Mouse (Mus musculus): Measurements from ENCODE around the gene Eftud2. TPM values are rescaled to one million over a fixed set of nuclear protein-coding genes. Genes with fewer than 3 reads are reported as not detected.
A peak's percentile ranks its signal among the peaks of the same experiment; 100 is the strongest.

Gene Eftud2
- total and polyA plus RNA-seq, 3 experiments, result 36.0 to 62.6 (median 37.4) TPM

DNA sequence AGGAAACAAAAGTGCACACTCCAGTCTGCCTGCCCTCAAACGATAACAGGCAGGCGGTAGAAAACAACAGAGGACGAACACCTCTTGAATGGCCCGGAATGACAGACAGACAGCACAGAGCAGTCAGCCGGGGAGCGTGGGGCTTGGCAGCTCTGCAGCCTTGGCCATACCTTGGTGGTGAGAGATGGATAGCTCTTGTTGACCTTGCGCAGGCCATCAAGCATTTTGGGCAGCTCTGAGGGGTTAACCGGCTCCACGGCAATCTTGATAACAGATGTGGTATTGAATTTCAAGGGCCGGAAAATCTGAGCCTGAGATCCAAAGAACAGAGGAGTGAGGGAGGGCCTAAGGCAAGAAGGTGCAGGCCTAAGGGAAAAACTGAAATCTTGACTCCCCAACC lies 34.9 kb downstream of the Eftud2 start:
- Histone ChIP-seq H3K79me2 (replicated peaks; ENCODE audit: control insufficient read depth, insufficient read depth, low read length) (no peaks in the 10 kb centered on the region), H3K27ac (no peak overlapping the region), H3K9ac (ENCODE audit: low read depth, low read length) (no peak overlapping the region), H3K4me1 (ENCODE audit: control insufficient read depth, insufficient read depth, low read length) (no peaks in the 10 kb centered on the region), H3K27me3 (ENCODE audit: control insufficient read depth, insufficient read depth, low read length) (no peaks in the 10 kb centered on the region), H3K4me3 (no peak overlapping the region), H3K36me3 (ENCODE audit: control insufficient read depth, insufficient read depth, low read length) (no peaks in the 10 kb centered on the region)
- DNase-seq, result no peak
- TF ChIP-seq POLR2A (IDR thresholded peaks at IDR 0.05; ENCODE audit: insufficient read depth, low read depth, low read length) (no peak), EP300 (IDR thresholded peaks at IDR 0.05; ENCODE audit: insufficient read depth, low read depth, low read length) (no peak), CTCF (IDR thresholded peaks at IDR 0.05) (no peak)
- 85% methylated on average over 10 of the region's 10 CpGs for WGBS
- intact Hi-C loops (cut with DNase I), result no loop called here

DNA sequence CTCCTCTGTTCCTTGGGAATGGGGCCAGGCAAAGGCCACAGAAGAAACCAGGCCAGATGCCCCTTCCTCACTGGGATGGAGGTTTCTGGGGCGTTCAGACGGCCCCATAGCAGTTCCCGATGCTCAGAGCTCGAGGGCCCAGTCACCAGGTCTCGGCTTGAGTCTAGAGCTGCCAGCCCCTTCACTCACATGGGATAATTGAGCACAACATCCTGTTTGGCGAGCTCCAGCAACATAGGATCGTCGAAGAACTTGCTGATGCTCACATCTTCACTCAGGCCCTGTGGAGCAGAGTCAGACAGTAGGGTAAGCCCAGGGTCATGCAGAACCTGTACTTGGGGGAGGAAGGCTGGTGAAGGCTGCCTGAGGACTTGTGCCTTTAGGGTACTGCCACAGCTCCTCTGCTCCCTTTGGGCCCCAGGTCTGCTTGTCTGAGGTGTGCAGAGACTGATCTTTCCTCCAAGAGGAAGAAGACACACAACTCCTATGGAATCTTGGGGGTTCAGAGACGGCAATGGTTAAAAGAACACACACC lies 42.1 kb downstream of the Eftud2 start:
- intact Hi-C loops (cut with DNase I), result no loop called here
- H3K27ac ChIP-seq, result peak overlapping the region; percentile 56
- H3K9ac ChIP-seq (ENCODE audit: low read depth, low read length), result peak overlapping the region; percentile 16; the same call in 1 of the 2 replicates
- no peak for TF ChIP-seq CTCF (IDR thresholded peaks at IDR 0.05)
- no peak for TF ChIP-seq EP300 (IDR thresholded peaks at IDR 0.05; ENCODE audit: insufficient read depth, low read depth, low read length)
- TF ChIP-seq POLR2A (IDR thresholded peaks at IDR 0.05; ENCODE audit: insufficient read depth, low read depth, low read length), result no peak
- DNase-seq, result no peak
- 72% methylated on average over 9 of the region's 9 CpGs for WGBS
- no peaks in the 10 kb centered on the region for H3K4me1 ChIP-seq (ENCODE audit: control insufficient read depth, insufficient read depth, low read length)
- H3K27me3 ChIP-seq (ENCODE audit: control insufficient read depth, insufficient read depth, low read length), result no peaks in the 10 kb centered on the region
- no peaks in the 10 kb centered on the region for H3K36me3 ChIP-seq (ENCODE audit: control insufficient read depth, insufficient read depth, low read length)
- H3K79me2 ChIP-seq (replicated peaks; ENCODE audit: control insufficient read depth, insufficient read depth, low read length), result no peaks in the 10 kb centered on the region
- H3K4me3 ChIP-seq, result no peak overlapping the region

DNA sequence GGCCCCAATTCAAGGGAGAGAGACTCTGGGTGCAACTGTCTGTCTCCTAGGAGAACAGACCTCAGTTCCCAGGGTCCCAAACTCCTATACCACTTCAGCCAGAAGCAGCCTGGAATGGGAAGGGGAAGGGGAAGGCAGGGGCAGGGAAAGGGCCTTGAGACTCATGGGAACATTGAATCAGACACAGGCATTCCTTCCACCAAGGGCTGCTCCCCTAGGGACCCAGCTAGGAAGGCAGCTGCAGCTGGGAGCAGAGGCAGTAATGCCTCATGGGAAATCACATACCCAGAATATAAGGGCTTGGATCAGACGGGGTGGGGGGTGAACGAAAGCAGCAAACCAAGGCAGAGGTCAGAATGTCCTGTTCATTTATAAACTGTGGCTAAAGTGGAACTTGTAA lies 42.7 kb downstream of the Eftud2 start:
- Histone ChIP-seq H3K79me2 (replicated peaks; ENCODE audit: control insufficient read depth, insufficient read depth, low read length) (no peaks in the 10 kb centered on the region), H3K36me3 (ENCODE audit: control insufficient read depth, insufficient read depth, low read length) (no peaks in the 10 kb centered on the region), H3K27ac (peak overlapping the region; percentile 64), H3K4me1 (ENCODE audit: control insufficient read depth, insufficient read depth, low read length) (no peaks in the 10 kb centered on the region), H3K4me3 (no peak overlapping the region), H3K9ac (ENCODE audit: low read depth, low read length) (no peak overlapping the region), H3K27me3 (ENCODE audit: control insufficient read depth, insufficient read depth, low read length) (no peaks in the 10 kb centered on the region)
- 77% methylated on average over 2 of the region's 2 CpGs for WGBS
- TF ChIP-seq EP300 (IDR thresholded peaks at IDR 0.05; ENCODE audit: insufficient read depth, low read depth, low read length) (0 out of 2 replicates have a peak, but pooled peaks have one; percentile 44), CTCF (IDR thresholded peaks at IDR 0.05) (peak; percentile 22), POLR2A (IDR thresholded peaks at IDR 0.05; ENCODE audit: insufficient read depth, low read depth, low read length) (0 out of 2 replicates have a peak, but pooled peaks have one; percentile 12)
- peak; percentile 34 to 57 for DNase-seq
- intact Hi-C loops (cut with DNase I), result no loop called here

DNA sequence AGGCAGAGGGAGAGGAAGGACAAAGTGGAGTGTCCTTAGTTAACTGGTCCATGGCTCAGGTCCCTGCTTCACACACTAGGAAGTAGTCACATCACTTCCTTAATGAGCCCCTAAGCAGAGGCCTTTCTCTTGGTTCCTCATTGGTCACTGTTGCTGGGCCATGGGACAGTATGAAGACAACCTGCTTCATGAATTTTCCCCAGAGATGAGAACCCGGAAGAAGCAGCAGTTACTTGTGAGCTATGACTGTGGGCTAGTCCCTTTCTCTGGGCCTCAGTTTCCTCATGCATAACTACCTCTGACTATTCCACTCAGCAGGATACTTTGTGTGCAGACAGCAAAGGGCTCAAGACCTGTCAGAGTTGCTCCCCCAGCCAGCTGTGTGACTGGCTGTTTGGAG lies 43.4 kb downstream of the Eftud2 start:
- 88% methylated on average over 1 of the region's 1 CpGs for WGBS
- DNase-seq, result no peak
- peak overlapping the region; percentile 7; the same call in 1 of the 2 replicates for H3K9ac ChIP-seq (ENCODE audit: low read depth, low read length)
- intact Hi-C loops (cut with DNase I), result no loop called here
- no peaks in the 10 kb centered on the region for H3K79me2 ChIP-seq (replicated peaks; ENCODE audit: control insufficient read depth, insufficient read depth, low read length)
- H3K36me3 ChIP-seq (ENCODE audit: control insufficient read depth, insufficient read depth, low read length), result no peaks in the 10 kb centered on the region
- H3K4me3 ChIP-seq, result no peak overlapping the region
- H3K4me1 ChIP-seq (ENCODE audit: control insufficient read depth, insufficient read depth, low read length), result no peaks in the 10 kb centered on the region
- no peaks in the 10 kb centered on the region for H3K27me3 ChIP-seq (ENCODE audit: control insufficient read depth, insufficient read depth, low read length)
- TF ChIP-seq POLR2A (IDR thresholded peaks at IDR 0.05; ENCODE audit: insufficient read depth, low read depth, low read length) (no peak), CTCF (IDR thresholded peaks at IDR 0.05) (no peak), EP300 (IDR thresholded peaks at IDR 0.05; ENCODE audit: insufficient read depth, low read depth, low read length) (no peak)
- peak overlapping the region; percentile 64 for H3K27ac ChIP-seq

DNA sequence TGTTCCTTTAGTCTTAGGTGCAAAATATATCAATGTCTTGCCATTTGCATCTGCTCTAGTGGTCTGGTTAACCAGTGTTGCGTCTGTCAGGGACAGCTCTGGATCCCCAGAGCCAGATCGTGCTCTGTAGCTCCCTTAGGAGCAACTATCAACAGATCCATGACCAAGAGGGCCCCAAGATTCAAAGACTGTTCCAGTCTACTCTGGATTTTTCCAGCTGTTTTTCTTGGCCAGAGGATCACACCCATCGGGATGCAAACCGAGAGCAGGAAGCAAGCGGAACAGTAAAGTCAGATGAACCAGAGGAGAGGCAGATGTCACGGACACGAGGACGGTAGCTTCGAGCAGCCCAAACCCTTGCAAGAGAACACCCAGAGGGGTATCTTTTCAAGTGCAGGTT lies 44.6 kb downstream of the Eftud2 start:
- TF ChIP-seq POLR2A (IDR thresholded peaks at IDR 0.05; ENCODE audit: insufficient read depth, low read depth, low read length), result peak; percentile 62
- TF ChIP-seq EP300 (IDR thresholded peaks at IDR 0.05; ENCODE audit: insufficient read depth, low read depth, low read length), result 0 out of 2 replicates have a peak, but pooled peaks have one; percentile 4
- TF ChIP-seq CTCF (IDR thresholded peaks at IDR 0.05), result no peak
- intact Hi-C loops (cut with DNase I), result no loop called here
- Histone ChIP-seq H3K27ac (peak overlapping the region; percentile 64), H3K79me2 (replicated peaks; ENCODE audit: control insufficient read depth, insufficient read depth, low read length) (no peaks in the 10 kb centered on the region), H3K4me3 (peak overlapping the region; percentile 10; the same call in 1 of the 2 replicates), H3K27me3 (ENCODE audit: control insufficient read depth, insufficient read depth, low read length) (no peaks in the 10 kb centered on the region), H3K36me3 (ENCODE audit: control insufficient read depth, insufficient read depth, low read length) (no peaks in the 10 kb centered on the region), H3K4me1 (ENCODE audit: control insufficient read depth, insufficient read depth, low read length) (no peaks in the 10 kb centered on the region), H3K9ac (ENCODE audit: low read depth, low read length) (no peak overlapping the region)
- WGBS, result 62% methylated on average over 9 of the region's 9 CpGs
- DNase-seq, result peak; percentile 27

DNA sequence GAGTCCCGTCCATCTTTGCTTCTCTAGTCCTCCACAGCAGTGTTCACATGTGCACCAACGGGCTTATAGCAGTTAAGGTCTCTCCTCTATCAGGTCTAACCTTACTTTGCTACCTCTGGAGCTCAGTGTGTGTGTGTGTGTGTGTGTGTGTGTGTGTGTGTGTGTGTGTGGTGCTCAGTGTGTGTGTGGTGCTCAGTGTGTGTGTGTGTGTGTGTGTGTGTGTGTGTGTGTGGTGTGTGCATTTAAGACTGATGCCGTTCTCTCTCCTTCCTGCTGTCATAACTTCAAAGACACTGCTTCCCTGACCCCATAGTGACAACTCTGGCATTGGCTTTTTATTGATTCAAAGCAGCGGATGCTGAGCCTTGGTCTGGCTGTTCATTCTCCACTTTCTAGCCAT lies 45.2 kb downstream of the Eftud2 start, which contains the start of gene Higd1b:
Gene Higd1b, plus strand, starts transcription at position 301 of the 400 bp plus-strand sequence.
- WGBS, result 64% methylated on average over 4 of the region's 4 CpGs
- no peaks in the 10 kb centered on the region for H3K36me3 ChIP-seq (ENCODE audit: control insufficient read depth, insufficient read depth, low read length)
- no peaks in the 10 kb centered on the region for H3K4me1 ChIP-seq (ENCODE audit: control insufficient read depth, insufficient read depth, low read length)
- no peaks in the 10 kb centered on the region for H3K27me3 ChIP-seq (ENCODE audit: control insufficient read depth, insufficient read depth, low read length)
- H3K9ac ChIP-seq (ENCODE audit: low read depth, low read length), result no peak within 1 kb of the TSS; the same call in 1 of the 2 replicates
- DNase-seq, result no peak
- H3K27ac ChIP-seq, result peak within 1 kb of the TSS; percentile 64
- intact Hi-C loops (cut with DNase I), result no loop called here
- no peak for TF ChIP-seq EP300 (IDR thresholded peaks at IDR 0.05; ENCODE audit: insufficient read depth, low read depth, low read length)
- TF ChIP-seq POLR2A (IDR thresholded peaks at IDR 0.05; ENCODE audit: insufficient read depth, low read depth, low read length), result no peak
- TF ChIP-seq CTCF (IDR thresholded peaks at IDR 0.05), result no peak
- H3K79me2 ChIP-seq (replicated peaks; ENCODE audit: control insufficient read depth, insufficient read depth, low read length), result no peaks in the 10 kb centered on the region
- peak within 1 kb of the TSS; percentile 10; the same call in 1 of the 2 replicates for H3K4me3 ChIP-seq

Data from heart, adult 2 months (tissue).